Mouse (Mus musculus) myocyte (in vitro differentiated cells): Measurements from ENCODE around the gene Ccne1.

Experiments
- CEBPB ChIP-seq: IDR thresholded peaks from 2 replicates; pipeline ENCODE4 v1.6.1; 2011; ENCODE audit warnings: mild to moderate bottlenecking, moderate library complexity; ENCODE audit not compliant: poor library complexity, insufficient read depth, severe bottlenecking
- E2F4 ChIP-seq: IDR thresholded peaks from one replicate; pipeline ENCODE4 v1.6.1; 2011; ENCODE audit warnings: mild to moderate bottlenecking, control low read depth, moderate library complexity; ENCODE audit not compliant: insufficient read depth
- MAX ChIP-seq: IDR thresholded peaks from one replicate; pipeline ENCODE4 v1.6.1; 2011; ENCODE audit warnings: low read depth, mild to moderate bottlenecking, control low read depth
- MYOD1 ChIP-seq, 3 experiments: IDR thresholded peaks; one replicate each; pipeline ENCODE4 v1.6.1; 2011; ENCODE audit warnings: control low read depth in 2 of 3, low read depth in 2 of 3, mild to moderate bottlenecking in 2 of 3, moderate library complexity in 1 of 3; ENCODE audit not compliant: insufficient read length in 2 of 3, control insufficient read depth in 1 of 3
- MYOG ChIP-seq, 3 experiments: IDR thresholded peaks; one replicate each; pipeline ENCODE4 v1.6.1; 2011; ENCODE audit warnings: control low read depth in 2 of 3, low read depth in 2 of 3, mild to moderate bottlenecking in 2 of 3; ENCODE audit not compliant: insufficient read length in 2 of 3, control insufficient read depth in 1 of 3, insufficient read depth in 1 of 3
- POLR2A ChIP-seq: IDR thresholded peaks from one replicate; pipeline ENCODE4 v1.6.1; 2011; ENCODE audit warnings: low read depth, mild to moderate bottlenecking, control low read depth, moderate library complexity; ENCODE audit not compliant: insufficient read length
- POLR2AphosphoS2 ChIP-seq: IDR thresholded peaks from one replicate; pipeline ENCODE4 v1.6.1; 2011; ENCODE audit warnings: low read depth, control low read depth; ENCODE audit not compliant: insufficient read length
- REST ChIP-seq: IDR thresholded peaks from one replicate; pipeline ENCODE4 v1.6.1; 2011; ENCODE audit warnings: mild to moderate bottlenecking, control low read depth, moderate library complexity; ENCODE audit not compliant: insufficient read depth, insufficient read length
- SRF ChIP-seq: IDR thresholded peaks from one replicate; pipeline ENCODE4 v1.6.1; 2011; ENCODE audit warnings: low read depth; ENCODE audit not compliant: control insufficient read depth, insufficient read length
- TCF12 ChIP-seq: IDR thresholded peaks from one replicate; pipeline ENCODE4 v1.6.1; 2011; ENCODE audit warnings: mild to moderate bottlenecking, control low read depth; ENCODE audit not compliant: poor library complexity, insufficient read depth, severe bottlenecking
- TCF3 ChIP-seq: IDR thresholded peaks from one replicate; pipeline ENCODE4 v1.6.1; 2011; ENCODE audit warnings: low read depth, control low read depth; ENCODE audit not compliant: insufficient read length
- USF1 ChIP-seq: IDR thresholded peaks from one replicate; pipeline ENCODE4 v1.6.1; 2011; ENCODE audit warnings: low read depth, mild to moderate bottlenecking, control low read depth, moderate library complexity

- TF ChIP-seq E2F4 (no peak), POLR2A (no peak), MAX (no peak), TCF12 (no peak), POLR2AphosphoS2 (no peak), TCF3 (no peak), MYOD1 (IDR thresholded peaks at IDR 0.05; ENCODE audit: control insufficient read depth in 1 of 3, insufficient read length in 2 of 3, low read depth in 2 of 3) (no peak), CEBPB (no peak), USF1 (no peak), MYOG (IDR thresholded peaks at IDR 0.05; ENCODE audit: control insufficient read depth in 1 of 3, insufficient read depth in 1 of 3, insufficient read length in 2 of 3, low read depth in 2 of 3) (no peak), SRF (no peak), REST (no peak)
These were observed 4.7 kb upstream of the Ccne1 start for GRCm38 (mm10) chr7:38111996-38112395.
